ENCODE assay signal across 9 mouse cellular contexts in genomic region chr10:88330695-88331094, GRCm38 (mm10). TPM values are rescaled to one million over a fixed set of nuclear protein-coding genes. Genes with fewer than 3 reads are reported as not detected.
A peak's percentile ranks its signal among the peaks of the same experiment; 100 is the strongest.
DNase-seq lines count a peak whose midpoint lies in the region; ATAC-seq lines count a peak whose summit lies in the region.
"Had no signal": no experiment of that assay in that cellular context is flagged by ENCODE, and none has a peak within 500 bp of the region (broad histone marks: within the 10 kb centered on the region; RNA-seq: fewer than 3 reads in every experiment).

No protein-coding gene starts in this region.

- no peak overlapping the region for H3K9ac ChIP-seq in forebrain, embryonic 15.5 days (replicated peaks)
- H3K9ac ChIP-seq in forebrain, embryonic 13.5 days: no peak overlapping the region
- H3K9ac ChIP-seq in midbrain, embryonic 16.5 days (ENCODE audit: low read depth, low read length): no peak overlapping the region

- no peaks in the 10 kb centered on the region for H3K27me3 ChIP-seq in forebrain, embryonic 15.5 days
- no peaks in the 10 kb centered on the region for H3K27me3 ChIP-seq in forebrain, embryonic 13.5 days
- H3K27me3 ChIP-seq in midbrain, embryonic 16.5 days (ENCODE audit: control insufficient read depth, insufficient read depth, low read depth, low read length): no peaks in the 10 kb centered on the region

- no peak overlapping the region for H3K4me2 ChIP-seq in forebrain, embryonic 15.5 days (replicated peaks)
- no peak overlapping the region for H3K4me2 ChIP-seq in forebrain, embryonic 13.5 days
- no peak overlapping the region for H3K4me2 ChIP-seq in midbrain, embryonic 16.5 days (ENCODE audit: low read length)

- ATAC-seq in forebrain, embryonic 15.5 days (replicated peaks): 0 out of 2 replicates have a peak, but pooled peaks have one; percentile 15
- ATAC-seq in forebrain, embryonic 13.5 days: no peak
- peak; percentile 33; the same call in 1 of the 2 replicates for ATAC-seq in midbrain, embryonic 16.5 days

- no peaks in the 10 kb centered on the region for H3K9me3 ChIP-seq in forebrain, embryonic 15.5 days
- H3K9me3 ChIP-seq in forebrain, embryonic 13.5 days (replicated peaks): no peaks in the 10 kb centered on the region
- H3K9me3 ChIP-seq in midbrain, embryonic 16.5 days (replicated peaks; ENCODE audit: control insufficient read depth, low read length, poor library complexity, severe bottlenecking): no peaks in the 10 kb centered on the region
- H3K9me3 ChIP-seq: G1E had no signal

- no peak overlapping the region for H3K27ac ChIP-seq in forebrain, embryonic 15.5 days (replicated peaks)
- no peak overlapping the region for H3K27ac ChIP-seq in forebrain, embryonic 13.5 days
- no peak overlapping the region for H3K27ac ChIP-seq in midbrain, embryonic 16.5 days (ENCODE audit: low read length)

- peaks cover 4% of the 10 kb centered on the region; the same call in 1 of the 2 replicates for H3K4me1 ChIP-seq in forebrain, embryonic 15.5 days
- H3K4me1 ChIP-seq in forebrain, embryonic 13.5 days: no peaks in the 10 kb centered on the region
- H3K4me1 ChIP-seq in midbrain, embryonic 16.5 days (ENCODE audit: control insufficient read depth, insufficient read depth, low read length): peaks cover 3% of the 10 kb centered on the region; the same call in 1 of the 2 replicates

- no peak overlapping the region for H3K4me3 ChIP-seq in forebrain, embryonic 15.5 days
- H3K4me3 ChIP-seq in forebrain, embryonic 13.5 days: no peak overlapping the region
- H3K4me3 ChIP-seq in midbrain, embryonic 16.5 days (ENCODE audit: low read depth, low read length): no peak overlapping the region

- DNase-seq in left cerebral cortex, postnatal 25 days (ENCODE audit: low spot score in 2 of 2): peak; percentile 4 to 14
- DNase-seq in left cerebral cortex, adult 11 months (ENCODE audit: low spot score): no peak
- DNase-seq in ZHBTc4 (ENCODE audit: low read depth, low spot score): peak; percentile 40
- DNase-seq in adrenal gland, adult 8-10 months: no peak
- DNase-seq in thymus, postnatal 4 days: no peak

- H3K36me3 ChIP-seq in forebrain, embryonic 15.5 days: no peaks in the 10 kb centered on the region
- no peaks in the 10 kb centered on the region for H3K36me3 ChIP-seq in forebrain, embryonic 13.5 days (ENCODE audit: poor library complexity, severe bottlenecking)
- H3K36me3 ChIP-seq in midbrain, embryonic 16.5 days (ENCODE audit: control insufficient read depth, insufficient read depth, low read length): no peaks in the 10 kb centered on the region
- H3K36me3 ChIP-seq: G1E had no signal

- intact Hi-C loops in left cerebral cortex, postnatal 25 days (cut with DNase I): no loop called here

- 27% methylated on average over 5 of the region's 5 CpGs for WGBS in forebrain, embryonic 15.5 days
- WGBS in forebrain, embryonic 13.5 days: 25% methylated on average over 5 of the region's 5 CpGs
- 23% methylated on average over 5 of the region's 5 CpGs for WGBS in midbrain, embryonic 16.5 days

RNA-seq across cellular contexts. Expression of gene Dram1, which starts 48.2 kb away (rescaled TPM):
- 0.47 and 0.70 TPM in 2 replicates for polyA plus RNA-seq in forebrain, embryonic 15.5 days (2015; fragmentation: Nextera tagmentation; extraction: Ambion mirVana)
- 0.19 and 0.39 TPM in 2 replicates for polyA plus RNA-seq in forebrain, embryonic 13.5 days (2015; fragmentation: Nextera tagmentation; extraction: Ambion mirVana)
- total RNA-seq in left cerebral cortex, postnatal 25 days (2021): under 1 TPM; 0.80 to 0.82 TPM
- 0.57 and 0.80 TPM in 2 replicates for polyA plus RNA-seq in midbrain, embryonic 16.5 days (2015; fragmentation: Nextera tagmentation; extraction: Ambion mirVana)
- 10 to 100 TPM in 2 of 4 experiments, 1 to 10 TPM in 2; 9.3 to 26.6 (median 12.7) TPM for total RNA-seq in adrenal gland, adult 8-10 months (2022)
- polyA plus RNA-seq: G1E had no signal

RNA-seq across cellular contexts. Expression of gene Gnptab, which starts 48.2 kb away (rescaled TPM):
- 15.0 and 15.8 TPM in 2 replicates for polyA plus RNA-seq in forebrain, embryonic 15.5 days (2015; fragmentation: Nextera tagmentation; extraction: Ambion mirVana)
- polyA plus RNA-seq in forebrain, embryonic 13.5 days (2015; fragmentation: Nextera tagmentation; extraction: Ambion mirVana): 9.8 and 10.3 TPM in 2 replicates
- total RNA-seq in left cerebral cortex, postnatal 25 days (2021): 10 to 100 TPM; 66.6 to 68.1 TPM
- polyA plus RNA-seq in midbrain, embryonic 16.5 days (2015; fragmentation: Nextera tagmentation; extraction: Ambion mirVana): 23.2 and 25.9 TPM in 2 replicates
- 10 to 100 TPM; 29.6 to 40.1 (median 34.0) TPM for total RNA-seq in adrenal gland, adult 8-10 months (2022)

Comparison
In these comparisons a context has a peak if more than half of its experiments do, and no peak if none do; other contexts are left out.
1. DNase-seq: peak in left cerebral cortex, postnatal 25 days (2 of 2) and ZHBTc4 (single experiment); none in left cerebral cortex, adult 11 months (single experiment), adrenal gland, adult 8-10 months (single experiment) and thymus, postnatal 4 days (single experiment).